Mouse (Mus musculus) neural tube, postnatal 0 days (tissue): ENCODE measurements around the gene Adnp. TPM values are rescaled to one million over a fixed set of nuclear protein-coding genes. Genes with fewer than 3 reads are reported as not detected.

Experiments used
- microRNA-seq: library from miRNA; unstranded; fragments of <30 nt; microRNA quantifications from one replicate; pipeline ENCODE4, GENCODE M21; 2016
- polyA plus RNA-seq: library from polyadenylated mRNA; unstranded; fragments of >200 nt; fragmentation: Nextera tagmentation; extraction: Ambion mirVana; gene quantifications from 2 replicates; pipeline ENCODE4 v1.2.1, GENCODE M21; 2015

Adnp gene
- 16.0 and 30.7 TPM in 2 replicates for polyA plus RNA-seq

GRCm38 (mm10) chr2:168206725-168207644 lies at the start of gene Adnp:
Adnp (minus strand) TSS chr2:168207112.

GRCm38 (mm10) chr2:168230026-168230728 lies 23.3 kb upstream of the Adnp start, which contains the start of the genes Gm20716, Dpm1 and Mocs3:
Gm20716 (minus strand) TSS chr2:168230364.
Dpm1 (minus strand) TSS chr2:168230591.
Mocs3 (plus strand) TSS chr2:168230622.

Small RNA genes lying within 50 kb of the gene (microRNA-seq; reads per million reads assigned to microRNA genes)
- gene Gm24561: not detected

Other genes with a start within 250 kb of the Adnp start
- gene Ripor3, start 196.5 kb downstream of the Adnp start, polyA plus RNA-seq: 0.31 and 0.57 TPM in 2 replicates
- 5.0 and 5.2 TPM in 2 replicates for gene Pard6b, start 126.1 kb downstream of the Adnp start, polyA plus RNA-seq
- 10.1 and 16.4 TPM in 2 replicates for gene Gm20716, start 23.3 kb upstream of the Adnp start, polyA plus RNA-seq
- 84.0 and 108 TPM in 2 replicates for gene Dpm1, start 23.5 kb upstream of the Adnp start, polyA plus RNA-seq
- gene Mocs3, start 23.5 kb upstream of the Adnp start, polyA plus RNA-seq: 11.1 and 12.1 TPM in 2 replicates
- gene Kcng1, start 74.6 kb upstream of the Adnp start, polyA plus RNA-seq: 1.2 and 1.4 TPM in 2 replicates